Mouse (Mus musculus) heart, postnatal 0 days (tissue): Measurements from ENCODE around the gene Dand5. TPM values are rescaled to one million over a fixed set of nuclear protein-coding genes. Genes with fewer than 3 reads are reported as not detected.
"Not testable (repeated sequence)": the region's sequence is repeated elsewhere in the genome, so short reads cannot be mapped to it uniquely, and the experiment has no call there.

Experiments
- ATAC-seq: fragments of 200-750 bp; cut with Nextera tagmentation; 2 replicates; pipeline ENCODE4 v1.8.0; 2017; ENCODE audit warnings: low read depth, moderate number of reproducible peaks, moderate library complexity; ENCODE audit not compliant: insufficient read depth
- DNase-seq: peaks from one replicate; pipeline ENCODE4 v3.0.0-alpha.2; 2016; ENCODE audit warnings: low spot score
- H3K27ac ChIP-seq: fragments of 300-500 bp; sonication (generic); 2 replicates; pipeline ENCODE4 v1.5.1; 2014; ENCODE audit warnings: low read depth, mild to moderate bottlenecking
- H3K27me3 ChIP-seq: fragments of 300-500 bp; sonication (generic); 2 replicates; pipeline ENCODE4 v1.6.1; 2014; ENCODE audit warnings: low read length, mixed read lengths; ENCODE audit not compliant: control insufficient read depth, insufficient read depth
- H3K36me3 ChIP-seq: fragments of 300-500 bp; sonication (generic); replicated peaks from 2 replicates; pipeline ENCODE4 v1.6.1; 2014; ENCODE audit warnings: low read length, mixed read lengths; ENCODE audit not compliant: control insufficient read depth, insufficient read depth
- H3K4me1 ChIP-seq: fragments of 300-500 bp; sonication (generic); 2 replicates; pipeline ENCODE4 v1.6.1; 2014; ENCODE audit warnings: antibody characterized with exemption; ENCODE audit not compliant: control insufficient read depth, insufficient read depth
- H3K4me2 ChIP-seq: fragments of 300-500 bp; sonication (generic); 2 replicates; pipeline ENCODE4 v1.6.1; 2014; ENCODE audit warnings: low read depth, mild to moderate bottlenecking, low read length, moderate library complexity
- H3K4me3 ChIP-seq: fragments of 300-500 bp; sonication (generic); 2 replicates; pipeline ENCODE4 v1.5.1; 2014; ENCODE audit warnings: low read depth, low read length
- H3K9ac ChIP-seq: fragments of 300-500 bp; sonication (generic); replicated peaks from 2 replicates; pipeline ENCODE4 v1.6.1; 2014; ENCODE audit warnings: low read depth, low read length, mixed read lengths
- H3K9me3 ChIP-seq: fragments of 300-500 bp; sonication (generic); replicated peaks from 2 replicates; pipeline ENCODE4 v1.6.1; 2016; ENCODE audit warnings: low read length; ENCODE audit not compliant: control insufficient read depth
- CTCF ChIP-seq: IDR thresholded peaks from 2 replicates; pipeline ENCODE4 v1.5.1; 2016; ENCODE audit warnings: antibody characterized with exemption, control low read depth, low read depth
- EP300 ChIP-seq: IDR thresholded peaks from 2 replicates; pipeline ENCODE4 v1.6.1; 2016; ENCODE audit warnings: antibody characterized with exemption, low read depth
- WGBS: fragments of 180-500 bp; shearing (Covaris S2); extraction: QIAGEN DNeasy Blood & Tissue Kit; methylation state at CpG from one replicate; pipeline ENCODE4 v1.1.7; 2014; 5-methylcytosine and 5-hydroxymethylcytosine counted together
- polyA plus RNA-seq: library from polyadenylated mRNA; unstranded; fragments of >200 nt; fragmentation: Nextera tagmentation; extraction: Ambion mirVana; gene quantifications from 2 replicates; pipeline ENCODE4 v1.2.1, GENCODE M21; 2015
- total RNA-seq: library from RNA; depleted of rRNA; stranded (reverse); fragments of >200 nt; gene quantifications from 2 replicates; pipeline ENCODE4 v1.2.3, GENCODE M21; 2014; ENCODE audit warnings: low replicate concordance

Dand5 gene
- total and polyA plus RNA-seq, 2 experiments from 2014 or later, result 6.2 to 15.4 TPM

DNA sequence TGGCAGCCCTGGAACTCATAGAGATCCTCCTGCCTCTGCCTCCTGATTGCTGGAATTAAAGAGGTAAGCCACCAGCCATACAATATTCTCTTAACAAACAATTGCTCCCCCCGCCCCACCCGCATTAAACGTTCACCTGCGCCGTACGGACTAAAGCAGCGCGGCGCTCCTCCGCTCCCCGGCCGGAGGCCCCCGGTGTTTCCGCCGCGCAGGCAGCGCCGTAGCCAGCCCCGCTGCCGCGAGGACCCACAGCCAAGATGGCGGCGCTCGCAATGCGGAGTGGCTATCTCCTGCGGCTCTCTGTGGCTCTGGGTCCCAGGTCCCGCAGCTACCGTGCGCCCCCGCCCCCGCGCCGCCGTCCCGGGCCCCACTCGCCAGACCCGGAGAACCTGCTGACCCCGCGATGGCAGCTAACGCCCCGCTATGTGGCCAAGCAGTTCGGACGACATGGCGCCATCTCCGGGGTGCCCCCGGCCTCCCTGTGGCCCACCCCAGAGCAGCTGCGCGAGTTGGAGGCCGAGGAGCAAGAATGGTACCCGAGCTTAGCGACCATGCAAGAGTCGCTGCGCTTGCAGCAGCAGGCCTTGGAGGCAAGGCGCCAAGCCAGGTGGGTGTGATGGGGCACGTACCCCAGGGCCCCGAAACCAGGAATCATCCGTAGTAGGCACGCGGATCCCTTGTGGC lies 9.6 kb upstream of the Dand5 start:
- H3K4me1 ChIP-seq, result peaks cover 8% of the 10 kb centered on the region
- H3K27me3 ChIP-seq, result no peaks in the 10 kb centered on the region
- no peaks in the 10 kb centered on the region for H3K9me3 ChIP-seq
- peaks cover 35% of the 10 kb centered on the region for H3K36me3 ChIP-seq
- ATAC-seq (peak; percentile 77), DNase-seq (peak; percentile 71)
- peak overlapping the region; percentile 92 for H3K9ac ChIP-seq
- WGBS, result 1% methylated on average over 59 of the region's 59 CpGs
- H3K4me3 ChIP-seq, result peak overlapping the region; percentile 72
- peak overlapping the region; percentile 93 for H3K4me2 ChIP-seq
- H3K27ac ChIP-seq, result peak overlapping the region; percentile 87
- no peak for TF ChIP-seq EP300
- TF ChIP-seq CTCF, result no peak

GRCm38 (mm10) chr8:84831490-84831889 lies 8.9 kb upstream of the Dand5 start, which contains the start of gene Gadd45gip1:
Gene Gadd45gip1, plus strand, starts transcription at chr8:84831522.
- ATAC-seq, result peak; percentile 52; the same call in 1 of the 2 replicates
- peak within 1 kb of the TSS; percentile 72 for H3K4me3 ChIP-seq
- peaks cover 28% of the 10 kb centered on the region for H3K36me3 ChIP-seq
- WGBS, result 48% methylated on average over 11 of the region's 11 CpGs
- peak; percentile 59 for DNase-seq
- TF ChIP-seq CTCF, result peak; percentile 19; the same call in 1 of the 2 replicates
- no peak for TF ChIP-seq EP300
- peaks cover 8% of the 10 kb centered on the region for H3K4me1 ChIP-seq
- peak within 1 kb of the TSS; percentile 93 for H3K4me2 ChIP-seq
- peak within 1 kb of the TSS; percentile 92 for H3K9ac ChIP-seq
- no peaks in the 10 kb centered on the region for H3K27me3 ChIP-seq
- no peaks in the 10 kb centered on the region for H3K9me3 ChIP-seq
- peak within 1 kb of the TSS; percentile 87 for H3K27ac ChIP-seq

- not testable (repeated sequence) for ATAC-seq, H3K27me3 ChIP-seq, H3K9me3 ChIP-seq, H3K4me2 ChIP-seq, H3K4me1 ChIP-seq, H3K9ac ChIP-seq, DNase-seq, H3K4me3 ChIP-seq, H3K27ac ChIP-seq, H3K36me3 ChIP-seq
- WGBS, result 66% methylated on average over 2 of the region's 2 CpGs
These were observed 3.9 kb upstream of the Dand5 start for GRCm38 (mm10) chr8:84826518-84826917.

GRCm38 (mm10) chr8:84825636-84826035 lies 3.0 kb upstream of the Dand5 start:
- Histone ChIP-seq H3K9ac (no peak overlapping the region), H3K4me3 (no peak overlapping the region), H3K27ac (no peak overlapping the region), H3K9me3 (no peaks in the 10 kb centered on the region), H3K36me3 (no peaks in the 10 kb centered on the region), H3K27me3 (no peaks in the 10 kb centered on the region), H3K4me1 (no peaks in the 10 kb centered on the region), H3K4me2 (no peak overlapping the region)
- no peak for TF ChIP-seq EP300
- no peak for TF ChIP-seq CTCF
- 57% methylated on average over 4 of the region's 4 CpGs for WGBS
- no peak for DNase-seq
- no peak for ATAC-seq

- 1% methylated on average over 18 of the region's 18 CpGs for WGBS
- Histone ChIP-seq H3K4me2 (no peak overlapping the region), H3K27ac (no peak overlapping the region), H3K4me1 (no peaks in the 10 kb centered on the region), H3K9ac (no peak overlapping the region), H3K27me3 (no peaks in the 10 kb centered on the region), H3K4me3 (no peak overlapping the region), H3K9me3 (no peaks in the 10 kb centered on the region), H3K36me3 (no peaks in the 10 kb centered on the region)
- DNase-seq, result peak; percentile 61
- peak; percentile 81 for TF ChIP-seq CTCF
- TF ChIP-seq EP300, result no peak
- peak; percentile 79 for ATAC-seq
These were observed 1.0 kb upstream of the Dand5 start for GRCm38 (mm10) chr8:84823653-84824052.

- 71% methylated on average over 17 of the region's 17 CpGs for WGBS
- DNase-seq (no peak), ATAC-seq (no peak)
- peaks cover 12% of the 10 kb centered on the region; the same call in 1 of the 2 replicates for H3K4me1 ChIP-seq
- H3K36me3 ChIP-seq, result no peaks in the 10 kb centered on the region
- H3K9ac ChIP-seq, result no peak overlapping the region
- H3K27ac ChIP-seq, result no peak overlapping the region
- H3K4me2 ChIP-seq, result no peak overlapping the region
- H3K4me3 ChIP-seq, result no peak overlapping the region
- TF ChIP-seq CTCF, result no peak
- no peak for TF ChIP-seq EP300
- no peaks in the 10 kb centered on the region for H3K27me3 ChIP-seq
- no peaks in the 10 kb centered on the region for H3K9me3 ChIP-seq
These were observed 6.5 kb downstream of the Dand5 start for GRCm38 (mm10) chr8:84816117-84816516.
